Mouse (Mus musculus) G1E (cell line): ENCODE data around the gene Nck1.

Experiments used
- CTCF ChIP-seq: IDR thresholded peaks from 2 replicates; pipeline ENCODE4 v1.5.1; 2012; ENCODE audit warnings: low read depth, low read length, inconsistent platforms, mixed read lengths
- POLR2AphosphoS5 ChIP-seq: IDR thresholded peaks from 2 replicates; pipeline ENCODE4 v1.6.1; 2012; ENCODE audit warnings: low read depth, low read length, inconsistent platforms; ENCODE audit not compliant: insufficient replicate concordance

DNA sequence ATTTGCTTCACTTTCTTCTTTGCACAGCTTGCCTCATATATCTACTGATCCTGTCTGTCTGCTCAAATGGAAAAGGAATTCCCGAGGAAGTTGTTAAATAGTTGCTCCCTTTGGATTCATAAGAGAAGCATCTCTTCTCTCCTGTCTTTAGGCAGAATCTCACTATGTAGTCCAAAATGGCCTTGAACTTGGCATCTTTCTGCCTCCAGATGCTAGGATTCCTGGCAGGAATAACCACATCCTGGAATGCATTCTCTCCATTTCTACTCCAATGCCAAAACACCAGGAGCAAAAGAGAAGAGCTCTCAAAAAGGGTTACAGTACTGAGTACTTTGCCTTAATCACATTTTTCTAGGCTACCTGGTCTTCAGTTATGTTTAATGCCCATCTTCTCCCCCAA lies 14.6 kb downstream of the Nck1 start:
- no peak for TF ChIP-seq CTCF
- no peak for TF ChIP-seq POLR2AphosphoS5
